Mouse (Mus musculus) E14TG2a.4 (cell line): ENCODE measurements around the gene Hsdl2.

Experiments
- CTCF ChIP-seq: conservative IDR thresholded peaks from 2 replicates; pipeline ENCODE4 v1.5.1; 2014; ENCODE audit warnings: low read length
- NANOG ChIP-seq: IDR thresholded peaks from 2 replicates; pipeline ENCODE4 v1.6.1; 2014; ENCODE audit warnings: borderline replicate concordance, low read length, mixed read lengths
- POU5F1 ChIP-seq: IDR thresholded peaks from 2 replicates; pipeline ENCODE4 v1.6.1; 2014; ENCODE audit warnings: low read length, borderline replicate concordance

GRCm38 (mm10) chr4:59634532-59634931, 53.2 kb downstream of the Hsdl2 start:
- TF ChIP-seq CTCF = no peak
- TF ChIP-seq POU5F1 = no peak
- TF ChIP-seq NANOG = no peak
